Mouse (Mus musculus): ENCODE results near the gene Stox1. TPM values are rescaled to one million over a fixed set of nuclear protein-coding genes. Genes with fewer than 3 reads are reported as not detected.

Gene Stox1
- polyA plus RNA-seq, 1 experiment from 2014 or later, result 1.4 TPM

GRCm38 (mm10) chr10:62664963-62665590, 60.9 kb downstream of the Stox1 start:
- no peaks in the 10 kb centered on the region for H3K36me3 ChIP-seq
- H3K27ac ChIP-seq, result no peak overlapping the region
- no peaks in the 10 kb centered on the region for H3K27me3 ChIP-seq
- no peaks in the 10 kb centered on the region for H3K4me1 ChIP-seq (replicated peaks)
- WGBS, result 58% methylated on average over 27 of the region's 27 CpGs
- no peak overlapping the region for H3K4me3 ChIP-seq (replicated peaks)
- ATAC-seq (ENCODE audit: insufficient number of reproducible peaks, insufficient read depth, low FRiP score, low TSS enrichment, low read depth), result no peak
- no peaks in the 10 kb centered on the region for H3K9me3 ChIP-seq
- H3K4me2 ChIP-seq, result peak overlapping the region; percentile 34
- H3K9ac ChIP-seq (replicated peaks), result no peak overlapping the region

DNA sequence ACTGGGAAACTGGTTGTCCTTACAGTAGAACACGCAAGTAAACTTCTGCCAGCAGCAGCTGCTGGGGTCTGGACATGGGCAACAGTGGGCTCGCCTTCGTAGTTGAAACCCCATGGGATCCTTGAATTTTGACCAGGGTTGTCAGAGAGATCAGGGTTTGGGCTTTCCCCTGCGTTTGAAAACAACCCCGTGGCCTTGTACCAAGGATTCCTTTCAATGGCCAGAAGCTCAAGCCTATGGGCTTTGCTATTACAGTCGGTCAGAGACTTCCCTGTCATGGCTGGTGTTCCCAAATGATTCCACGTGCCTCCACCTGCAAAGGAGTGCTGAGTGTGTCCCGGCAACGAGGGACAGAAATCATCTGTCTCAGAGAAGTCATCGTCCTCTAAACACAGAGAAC, 61.8 kb downstream of the Stox1 start:
- Histone ChIP-seq H3K27me3 (no peaks in the 10 kb centered on the region), H3K27ac (no peak overlapping the region), H3K9ac (replicated peaks) (no peak overlapping the region), H3K4me2 (no peak overlapping the region), H3K4me1 (replicated peaks) (no peaks in the 10 kb centered on the region), H3K9me3 (no peaks in the 10 kb centered on the region), H3K36me3 (no peaks in the 10 kb centered on the region), H3K4me3 (replicated peaks) (no peak overlapping the region)
- WGBS, result 78% methylated on average over 10 of the region's 10 CpGs
- ATAC-seq (ENCODE audit: insufficient number of reproducible peaks, insufficient read depth, low FRiP score, low TSS enrichment, low read depth), result no peak

- WGBS, result 85% methylated on average over 7 of the region's 7 CpGs
- no peak overlapping the region for H3K27ac ChIP-seq
- H3K4me3 ChIP-seq (replicated peaks), result no peak overlapping the region
- H3K27me3 ChIP-seq, result no peaks in the 10 kb centered on the region
- H3K9me3 ChIP-seq, result no peaks in the 10 kb centered on the region
- ATAC-seq (ENCODE audit: insufficient number of reproducible peaks, insufficient read depth, low FRiP score, low TSS enrichment, low read depth), result no peak
- H3K9ac ChIP-seq (replicated peaks), result no peak overlapping the region
- H3K4me1 ChIP-seq (replicated peaks), result peaks cover 3% of the 10 kb centered on the region; the same call in 1 of the 2 replicates
- no peak overlapping the region for H3K4me2 ChIP-seq
- no peaks in the 10 kb centered on the region for H3K36me3 ChIP-seq
Observed at GRCm38 (mm10) chr10:62656711-62657110, 69.2 kb downstream of the Stox1 start.

DNA sequence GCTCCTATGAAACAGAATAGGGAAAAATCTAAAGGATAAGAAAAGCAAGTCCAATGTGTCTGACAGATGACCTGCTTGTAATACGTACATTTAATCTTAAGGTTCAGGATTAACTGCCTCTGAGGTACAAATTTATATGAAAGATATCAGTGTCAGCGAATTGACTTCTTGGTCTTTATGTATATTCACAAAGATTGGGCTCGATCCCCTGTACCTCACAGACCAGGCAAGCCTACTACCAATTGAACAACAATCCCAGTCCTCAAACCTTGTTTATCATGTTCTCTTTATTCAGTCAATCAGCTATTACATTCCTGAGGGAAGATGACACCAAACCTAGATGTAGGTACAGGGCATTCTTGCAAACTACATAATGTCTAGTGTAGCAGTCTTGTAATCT, 74.0 kb downstream of the Stox1 start:
- Histone ChIP-seq H3K4me1 (replicated peaks) (peaks cover 13% of the 10 kb centered on the region), H3K4me2 (peak overlapping the region; percentile 66), H3K27me3 (no peaks in the 10 kb centered on the region), H3K9me3 (no peaks in the 10 kb centered on the region), H3K9ac (replicated peaks) (peak overlapping the region; percentile 51), H3K36me3 (peaks cover 8% of the 10 kb centered on the region), H3K4me3 (replicated peaks) (peak overlapping the region; percentile 86), H3K27ac (peak overlapping the region; percentile 96)
- ATAC-seq (ENCODE audit: insufficient number of reproducible peaks, insufficient read depth, low FRiP score, low TSS enrichment, low read depth), result no peak
- WGBS, result 27% methylated on average over 3 of the region's 3 CpGs

GRCm38 (mm10) chr10:62650881-62651810, 74.8 kb downstream of the Stox1 start, which contains the start of gene Ddx50:
Ddx50 (minus strand) TSS chr10:62651218.
- Histone ChIP-seq H3K27me3 (no peaks in the 10 kb centered on the region), H3K36me3 (peaks cover 16% of the 10 kb centered on the region), H3K9me3 (no peaks in the 10 kb centered on the region), H3K4me2 (peak within 1 kb of the TSS; percentile 66), H3K9ac (replicated peaks) (peak within 1 kb of the TSS; percentile 94), H3K4me1 (replicated peaks) (peaks cover 13% of the 10 kb centered on the region), H3K27ac (peak within 1 kb of the TSS; percentile 96), H3K4me3 (replicated peaks) (peak within 1 kb of the TSS; percentile 86)
- peak; percentile 100 for ATAC-seq (ENCODE audit: insufficient number of reproducible peaks, insufficient read depth, low FRiP score, low TSS enrichment, low read depth)
- under 1% methylated on average over 89 of the region's 89 CpGs for WGBS

DNA sequence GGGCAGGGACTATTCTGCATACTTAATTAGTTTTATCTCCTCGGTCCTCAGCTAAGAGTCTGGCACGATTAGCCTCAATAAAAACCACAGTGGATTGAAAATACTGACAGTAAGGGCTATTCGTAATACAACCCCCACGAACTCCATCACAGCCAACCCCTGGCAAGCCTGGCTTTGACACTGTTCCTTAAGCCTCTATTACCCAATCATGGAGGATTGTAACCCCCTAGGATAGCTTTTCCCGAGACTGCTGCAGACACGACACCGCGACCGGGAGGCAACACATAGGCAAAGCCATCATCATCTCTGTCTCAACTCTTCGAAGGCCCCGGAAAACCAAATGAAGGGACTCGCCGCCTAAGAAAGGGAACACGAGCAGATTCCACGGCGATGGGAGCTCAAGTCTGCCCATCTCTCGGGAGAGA, 75.6 kb downstream of the Stox1 start:
- H3K4me1 ChIP-seq (replicated peaks), result peaks cover 13% of the 10 kb centered on the region
- peak overlapping the region; percentile 66 for H3K4me2 ChIP-seq
- H3K9ac ChIP-seq (replicated peaks), result peak overlapping the region; percentile 94
- no peaks in the 10 kb centered on the region for H3K27me3 ChIP-seq
- peaks cover 24% of the 10 kb centered on the region for H3K36me3 ChIP-seq
- H3K27ac ChIP-seq, result peak overlapping the region; percentile 94
- peak overlapping the region; percentile 86 for H3K4me3 ChIP-seq (replicated peaks)
- ATAC-seq (ENCODE audit: insufficient number of reproducible peaks, insufficient read depth, low FRiP score, low TSS enrichment, low read depth), result no peak
- WGBS, result under 1% methylated on average over 17 of the region's 17 CpGs
- H3K9me3 ChIP-seq, result no peaks in the 10 kb centered on the region

Small RNA genes within 50 kb of the gene (microRNA-seq; reads per million reads assigned to microRNA genes)
- gene Mir7215, result not detected

Other genes starting within 250 kb of the Stox1 start
- 72.4 and 72.8 TPM in 2 replicates for gene Vps26a, start 239.3 kb downstream of the Stox1 start, polyA plus RNA-seq (2016; fragmentation: Nextera tagmentation; extraction: Ambion mirVana)
- gene Srgn, start 198.7 kb downstream of the Stox1 start, polyA plus RNA-seq (2016; fragmentation: Nextera tagmentation; extraction: Ambion mirVana), result 3.9 and 5.5 TPM in 2 replicates
- 46.1 and 49.8 TPM in 2 replicates for gene Kif1bp, start 147.7 kb downstream of the Stox1 start, polyA plus RNA-seq (2016; fragmentation: Nextera tagmentation; extraction: Ambion mirVana)
- gene Ddx21, start 123.8 kb downstream of the Stox1 start, polyA plus RNA-seq (2016; fragmentation: Nextera tagmentation; extraction: Ambion mirVana), result 27.9 and 29.0 TPM in 2 replicates
- gene Ddx50, start 74.9 kb downstream of the Stox1 start, polyA plus RNA-seq (2016; fragmentation: Nextera tagmentation; extraction: Ambion mirVana), result 178 and 180 TPM in 2 replicates
- gene Ccar1, start 66.2 kb upstream of the Stox1 start, polyA plus RNA-seq (2016; fragmentation: Nextera tagmentation; extraction: Ambion mirVana), result 153 and 160 TPM in 2 replicates
- 28.7 and 39.6 TPM in 2 replicates for gene Tet1, start 182.9 kb upstream of the Stox1 start, polyA plus RNA-seq (2016; fragmentation: Nextera tagmentation; extraction: Ambion mirVana)
- gene Slc25a16, start 194.5 kb upstream of the Stox1 start, polyA plus RNA-seq (2016; fragmentation: Nextera tagmentation; extraction: Ambion mirVana), result 10.9 and 11.5 TPM in 2 replicates
- 28.2 and 32.3 TPM in 2 replicates for gene Dna2, start 220.9 kb upstream of the Stox1 start, polyA plus RNA-seq (2016; fragmentation: Nextera tagmentation; extraction: Ambion mirVana)